Mouse (Mus musculus) bone marrow, adult 2 months (tissue): ENCODE data around the gene Stk39. TPM values are rescaled to one million over a fixed set of nuclear protein-coding genes. Genes with fewer than 3 reads are reported as not detected.

Experiments used
- H3K27ac ChIP-seq: fragments of 200-500 bp; 2 replicates; pipeline ENCODE4 v1.5.1; 2012; ENCODE audit warnings: low read depth, mild to moderate bottlenecking, control low read depth, inconsistent platforms, low read length; ENCODE audit not compliant: control insufficient read depth, poor library complexity, insufficient read depth
- H3K4me1 ChIP-seq: fragments of 200-500 bp; 2 replicates; pipeline ENCODE4 v1.6.1; 2011; ENCODE audit warnings: low read length; ENCODE audit not compliant: control insufficient read depth, insufficient read depth
- H3K4me3 ChIP-seq: fragments of 200-500 bp; replicated peaks from 2 replicates; pipeline ENCODE3; 2011; ENCODE audit warnings: mild to moderate bottlenecking, low read depth, low read length, control low read depth; ENCODE audit not compliant: control insufficient read depth
- CTCF ChIP-seq: fragments of 200-500 bp; IDR thresholded peaks from 2 replicates; pipeline ENCODE4 v1.5.1; 2011; ENCODE audit warnings: low read length, control low read depth; ENCODE audit not compliant: control insufficient read depth, insufficient read depth
- POLR2A ChIP-seq: fragments of 200-500 bp; IDR thresholded peaks from 2 replicates; pipeline ENCODE4 v1.6.1; 2011; ENCODE audit warnings: low read depth, mild to moderate bottlenecking, control low read depth, low read length, borderline replicate concordance; ENCODE audit not compliant: control insufficient read depth
- WGBS: fragments of 180-500 bp; shearing (Covaris S2); methylation state at CpG from one replicate; pipeline ENCODE4 v1.1.7; 2018; 5-methylcytosine and 5-hydroxymethylcytosine counted together
- polyA plus RNA-seq: library from polyadenylated mRNA; stranded (reverse); fragments of >200 nt; gene quantifications from 2 replicates; pipeline ENCODE4 v1.2.4, GENCODE M21; 2011; ENCODE audit warnings: low replicate concordance; ENCODE audit not compliant: missing spikeins, insufficient read depth, insufficient read length

Stk39 gene
- polyA plus RNA-seq, 1 experiment: 1.8 TPM

DNA sequence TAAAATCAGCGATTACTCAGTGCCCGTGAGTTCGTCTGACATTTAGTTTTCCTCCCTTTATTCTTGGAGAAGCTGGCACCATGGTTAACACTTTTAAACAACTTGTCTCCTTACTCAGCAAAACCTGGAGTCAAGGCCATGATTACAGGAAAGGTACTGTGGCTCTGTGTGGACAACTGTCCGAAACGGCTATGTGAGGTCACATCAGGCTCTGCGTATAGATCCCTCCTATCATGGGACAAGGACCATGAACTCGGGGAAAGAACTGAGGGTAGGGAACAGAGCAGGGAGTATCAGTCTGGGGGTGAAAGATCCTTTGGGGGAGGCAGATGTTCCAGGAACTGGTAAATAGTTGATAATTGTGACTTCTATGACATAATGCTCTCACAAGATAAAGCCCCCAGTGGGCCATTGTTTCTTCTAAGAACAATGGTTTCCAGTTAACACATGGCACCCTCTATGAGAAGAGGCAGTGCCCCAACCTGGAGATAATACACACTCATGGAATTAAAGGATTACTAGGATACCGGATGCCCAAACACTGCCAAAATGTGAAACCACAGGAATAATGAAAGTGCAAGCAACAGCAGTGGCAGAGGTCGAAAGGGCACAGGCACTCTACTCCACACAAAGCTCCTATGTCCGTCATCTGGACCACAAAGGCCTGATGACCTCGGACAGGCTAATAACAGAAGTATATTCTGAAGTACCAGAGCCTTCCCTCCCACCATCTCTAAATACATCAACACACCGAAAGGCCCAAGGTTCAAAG lies 64.7 kb downstream of the Stk39 start:
- Histone ChIP-seq H3K4me3 (no peak overlapping the region), H3K27ac (no peak overlapping the region), H3K4me1 (no peaks in the 10 kb centered on the region)
- 83% methylated on average over 12 of the region's 12 CpGs for WGBS
- TF ChIP-seq CTCF: no peak
- TF ChIP-seq POLR2A: no peak

DNA sequence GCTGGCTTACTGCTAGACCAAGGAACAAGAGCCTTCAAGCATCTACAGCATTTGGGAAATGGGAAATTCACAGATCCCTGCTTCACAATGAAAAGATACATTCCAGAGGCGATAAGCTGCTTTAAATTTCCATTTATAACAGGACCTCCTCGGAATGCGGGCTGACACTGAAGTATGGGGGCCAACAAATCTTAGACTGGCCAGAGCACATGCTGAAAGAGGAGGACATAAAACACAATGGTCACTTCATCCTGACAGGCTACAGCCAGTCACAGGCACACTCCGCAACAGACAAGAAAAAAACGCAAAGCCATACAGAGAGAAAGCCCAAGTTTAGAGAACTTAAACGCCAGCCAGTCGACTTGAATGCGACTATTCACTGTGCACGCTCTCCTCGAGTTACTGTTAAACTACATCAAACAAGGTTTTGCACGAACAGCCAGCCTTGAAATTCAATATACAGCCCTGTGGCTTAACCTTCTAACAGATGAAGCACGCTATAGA lies 65.4 kb downstream of the Stk39 start:
- no peak overlapping the region for H3K4me3 ChIP-seq
- H3K4me1 ChIP-seq: no peaks in the 10 kb centered on the region
- TF ChIP-seq CTCF: no peak
- no peak for TF ChIP-seq POLR2A
- no peak overlapping the region for H3K27ac ChIP-seq
- WGBS: 84% methylated on average over 12 of the region's 12 CpGs

DNA sequence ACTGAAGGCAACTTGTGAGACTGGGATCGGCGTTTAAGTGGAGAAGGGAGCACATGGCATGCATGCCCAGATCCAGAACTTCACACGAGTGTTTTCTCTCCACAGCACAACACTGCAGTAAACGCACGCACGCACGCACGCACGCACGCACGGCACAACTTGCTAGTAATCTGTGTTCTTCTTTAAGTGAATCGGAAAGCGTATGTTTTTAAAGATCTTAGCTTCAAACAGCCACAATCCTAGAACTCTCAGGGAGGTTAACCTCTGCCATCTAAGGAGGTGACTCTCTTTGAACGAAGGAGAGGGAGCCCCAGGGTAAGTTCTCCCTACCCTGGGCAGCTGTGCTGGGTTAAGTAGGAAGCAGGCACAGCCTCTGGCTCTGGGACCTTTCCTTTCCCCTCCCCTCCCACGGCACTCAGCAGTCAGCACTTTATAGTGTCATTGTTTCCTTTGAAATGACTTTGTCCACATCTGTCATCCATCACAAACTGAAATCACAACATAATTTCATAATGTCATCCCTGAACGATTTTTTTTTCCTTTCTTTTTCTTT lies 66.8 kb downstream of the Stk39 start:
- 10% methylated on average over 16 of the region's 16 CpGs for WGBS
- no peak overlapping the region for H3K4me3 ChIP-seq

DNA sequence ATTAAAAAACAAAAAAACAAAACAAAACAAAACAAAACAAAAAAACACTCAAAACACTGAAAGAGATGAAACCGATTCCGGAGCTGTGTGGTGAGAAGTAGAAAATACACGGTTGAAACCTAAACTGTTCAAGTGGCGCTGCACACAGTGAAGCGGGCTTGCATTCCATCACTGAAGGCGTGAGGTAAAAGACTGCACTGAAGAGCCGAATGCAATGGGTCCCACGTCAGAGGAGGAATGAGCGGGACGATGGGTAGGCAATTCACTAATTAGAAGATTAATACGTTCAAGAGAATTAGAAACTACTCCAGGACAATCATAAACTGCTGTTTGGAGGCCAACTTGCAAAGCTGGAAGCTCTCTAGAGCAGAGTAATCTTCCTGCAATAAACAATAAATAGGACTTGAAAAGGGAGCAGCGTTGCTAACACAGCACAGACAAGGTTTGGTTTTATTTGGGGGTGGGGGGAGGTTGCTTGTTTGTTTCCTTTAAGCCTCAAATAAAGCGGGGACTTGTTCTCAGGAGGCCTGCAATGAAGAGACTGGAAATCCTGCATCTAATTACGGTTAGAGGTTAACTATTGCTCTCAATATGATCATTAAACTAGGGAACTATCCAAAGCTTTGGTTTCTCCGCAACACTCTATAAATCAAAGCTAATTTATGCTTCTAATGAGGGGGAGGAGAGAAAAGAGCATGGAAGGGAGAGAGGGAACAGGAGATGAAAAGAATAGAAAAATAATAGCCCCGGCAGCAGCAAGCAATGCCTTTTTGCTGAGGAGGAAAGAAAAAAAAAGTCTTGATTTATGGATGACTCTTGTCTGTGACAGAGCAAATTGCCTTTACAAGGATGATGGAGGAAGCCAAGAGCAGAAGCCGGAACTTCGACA lies 67.5 kb downstream of the Stk39 start:
- Histone ChIP-seq H3K27ac (no peak overlapping the region), H3K4me1 (no peaks in the 10 kb centered on the region), H3K4me3 (no peak overlapping the region)
- no peak for TF ChIP-seq CTCF
- no peak for TF ChIP-seq POLR2A
- 64% methylated on average over 18 of the region's 18 CpGs for WGBS

More for the DNA sequence above, 66.8 kb downstream of the Stk39 start:
- H3K27ac ChIP-seq: no peak overlapping the region
- TF ChIP-seq POLR2A (no peak), CTCF (no peak)
- no peaks in the 10 kb centered on the region for H3K4me1 ChIP-seq

DNA sequence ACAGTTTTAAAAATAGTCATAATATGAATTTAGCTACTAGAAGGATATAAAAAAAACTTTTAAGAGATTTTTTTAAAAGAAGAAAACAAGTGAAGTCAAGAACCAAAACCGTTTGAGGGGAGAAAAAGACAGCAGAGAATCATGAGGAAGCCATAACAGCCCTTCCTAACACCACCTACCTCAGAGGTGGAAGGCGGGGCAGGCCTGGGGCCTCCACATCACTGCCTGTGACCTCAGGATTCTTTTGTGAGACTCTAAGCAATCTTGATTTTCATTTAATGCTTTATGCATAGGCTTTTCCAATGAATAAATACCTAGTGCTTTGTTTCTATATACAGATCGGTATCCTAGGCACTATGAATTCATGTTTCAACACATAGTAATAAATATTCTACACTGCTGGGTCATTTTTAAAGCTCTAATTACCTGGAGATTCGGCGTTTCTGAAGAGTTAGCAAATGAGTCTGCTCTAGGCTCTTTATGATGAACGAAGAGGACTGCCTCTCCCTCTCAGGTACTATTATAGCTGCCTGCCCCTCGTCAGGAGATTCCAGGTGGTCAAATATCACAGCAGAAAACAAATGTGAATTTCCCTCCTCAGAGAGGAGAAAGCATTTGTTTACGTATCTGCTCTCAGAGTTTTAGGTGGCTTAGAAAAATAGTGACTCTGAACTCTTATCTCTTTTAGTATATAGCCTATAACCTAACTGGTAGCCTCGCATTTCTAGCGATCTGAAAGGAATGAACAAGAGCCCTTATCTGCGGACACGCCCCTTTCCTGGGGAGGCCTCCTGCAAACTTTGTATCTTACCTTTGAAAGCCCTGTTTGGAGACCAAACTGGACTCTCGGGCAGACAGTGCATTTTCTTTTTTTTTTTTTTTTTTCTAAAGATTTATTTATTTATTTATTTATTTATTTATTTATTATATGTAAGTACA lies 78.2 kb downstream of the Stk39 start:
- no peak overlapping the region for H3K4me3 ChIP-seq
- TF ChIP-seq CTCF (no peak), POLR2A (no peak)
- no peak overlapping the region for H3K27ac ChIP-seq
- WGBS: 77% methylated on average over 13 of the region's 13 CpGs
- H3K4me1 ChIP-seq: no peaks in the 10 kb centered on the region

DNA sequence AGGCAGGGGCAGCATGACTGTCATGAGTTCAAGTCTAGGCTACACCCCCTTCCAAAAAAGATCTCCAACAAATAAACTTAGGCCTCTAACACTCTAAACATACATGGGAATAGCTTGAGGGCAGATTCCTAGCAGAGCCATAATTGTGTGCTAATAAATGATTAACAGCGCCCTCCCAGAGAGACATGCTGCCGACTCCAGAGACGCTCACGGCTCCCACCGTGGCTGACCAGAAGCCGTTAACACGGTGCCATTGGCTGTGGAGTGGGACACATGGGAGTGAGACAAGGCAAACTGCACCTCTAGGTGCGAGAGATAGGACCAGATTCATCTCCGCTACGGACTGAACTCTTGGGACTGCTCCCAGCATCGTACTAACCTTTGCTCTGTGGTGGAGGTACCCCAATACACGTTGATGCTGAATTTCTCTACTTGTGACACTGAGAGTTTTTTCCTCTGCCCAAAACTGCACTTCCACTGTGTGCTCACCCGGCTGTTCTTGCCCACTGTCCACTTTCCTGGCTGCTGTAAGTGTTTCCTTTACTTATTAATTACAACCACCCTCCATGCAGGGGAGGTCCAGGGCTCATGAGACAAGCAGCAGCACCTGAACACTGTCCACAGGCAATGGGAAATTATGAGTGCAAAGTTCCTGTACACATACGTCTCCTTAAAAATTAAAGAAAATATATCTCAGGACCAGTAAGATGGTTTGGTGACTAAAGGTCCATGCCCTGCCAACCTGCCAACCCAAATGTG lies 84.1 kb downstream of the Stk39 start:
- Histone ChIP-seq H3K4me1 (peaks cover 1% of the 10 kb centered on the region; the same call in 1 of the 2 replicates), H3K4me3 (no peak overlapping the region), H3K27ac (no peak overlapping the region)
- no peak for TF ChIP-seq POLR2A
- no peak for TF ChIP-seq CTCF
- 92% methylated on average over 14 of the region's 14 CpGs for WGBS
